Mouse (Mus musculus) midbrain, embryonic 16.5 days (tissue): ENCODE data around the gene Gm20388. TPM values are rescaled to one million over a fixed set of nuclear protein-coding genes. Genes with fewer than 3 reads are reported as not detected.

ENCODE experiments used
- ATAC-seq: fragments of 200-750 bp; cut with Nextera tagmentation; 2 replicates; pipeline ENCODE4 v1.8.0; 2017; ENCODE audit warnings: moderate TSS enrichment
- H3K27ac ChIP-seq: fragments of 300-500 bp; sonication (generic); 2 replicates; pipeline ENCODE4 v1.5.1; 2014; ENCODE audit warnings: mild to moderate bottlenecking, low read length, mixed read lengths
- H3K27me3 ChIP-seq: fragments of 300-500 bp; sonication (generic); 2 replicates; pipeline ENCODE4 v1.6.1; 2014; ENCODE audit warnings: low read depth, low read length, mixed read lengths; ENCODE audit not compliant: control insufficient read depth, insufficient read depth
- H3K36me3 ChIP-seq: fragments of 300-500 bp; sonication (generic); 2 replicates; pipeline ENCODE4 v1.6.1; 2014; ENCODE audit warnings: mild to moderate bottlenecking, low read length, moderate library complexity, mixed read lengths; ENCODE audit not compliant: control insufficient read depth, insufficient read depth
- H3K4me1 ChIP-seq: fragments of 300-500 bp; sonication (generic); 2 replicates; pipeline ENCODE4 v1.6.1; 2014; ENCODE audit warnings: mild to moderate bottlenecking, low read length, mixed read lengths; ENCODE audit not compliant: control insufficient read depth, insufficient read depth
- H3K4me2 ChIP-seq: fragments of 300-500 bp; sonication (generic); 2 replicates; pipeline ENCODE4 v1.6.1; 2014; ENCODE audit warnings: mild to moderate bottlenecking, low read length, mixed read lengths
- H3K4me3 ChIP-seq: fragments of 300-500 bp; sonication (generic); 2 replicates; pipeline ENCODE4 v1.5.1; 2014; ENCODE audit warnings: low read depth, mild to moderate bottlenecking, low read length, moderate library complexity, mixed read lengths
- H3K9ac ChIP-seq: fragments of 300-500 bp; sonication (generic); 2 replicates; pipeline ENCODE4 v1.6.1; 2014; ENCODE audit warnings: low read depth, low read length, mixed read lengths
- H3K9me3 ChIP-seq: fragments of 300-500 bp; sonication (generic); replicated peaks from 2 replicates; pipeline ENCODE4 v1.6.1; 2014; ENCODE audit warnings: mild to moderate bottlenecking, low read length, mixed read lengths; ENCODE audit not compliant: control insufficient read depth, poor library complexity, severe bottlenecking
- WGBS: fragments of 180-500 bp; shearing (Covaris S2); extraction: QIAGEN DNeasy Blood & Tissue Kit; methylation state at CpG from one replicate; pipeline ENCODE4 v1.1.7; 2014; 5-methylcytosine and 5-hydroxymethylcytosine counted together
- polyA plus RNA-seq: library from polyadenylated mRNA; unstranded; fragments of >200 nt; fragmentation: Nextera tagmentation; extraction: Ambion mirVana; gene quantifications from 2 replicates; pipeline ENCODE4 v1.2.1, GENCODE M21; 2015

Gene Gm20388
- polyA plus RNA-seq, 1 experiment from 2014 or later, result 7.5 TPM

DNA sequence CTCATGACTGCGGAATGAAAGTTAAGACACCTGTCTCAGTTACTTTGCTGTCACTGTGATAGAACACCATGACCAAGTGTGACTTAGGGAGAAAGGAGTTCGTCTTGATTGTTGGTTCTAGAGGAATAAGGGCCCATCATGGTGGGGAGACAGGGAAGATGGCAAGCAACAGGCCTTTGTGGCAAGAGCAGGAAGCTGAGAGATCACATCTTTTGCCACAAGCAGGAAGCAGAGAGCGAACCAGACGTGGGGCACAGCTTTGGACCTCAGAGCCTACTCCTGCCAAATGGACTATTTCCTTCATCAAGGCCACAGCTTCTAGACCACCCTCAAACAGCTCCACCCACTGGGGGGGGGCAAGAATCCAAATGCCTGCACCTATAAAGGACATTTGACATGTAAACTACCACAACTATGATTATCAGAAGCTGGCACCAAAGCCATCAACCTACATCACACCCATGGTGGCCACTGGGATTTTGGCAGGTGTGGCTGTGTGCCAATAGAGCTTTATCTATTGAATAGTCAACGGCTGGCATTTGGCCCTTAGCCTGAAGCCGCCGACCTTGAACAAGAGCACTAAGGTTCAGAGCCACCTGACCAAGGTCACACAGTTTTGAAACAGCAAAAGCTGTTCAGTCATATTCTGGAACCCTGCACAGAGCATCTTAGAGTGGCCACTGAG, 2854.3 kb downstream of the Gm20388 start:
- peaks cover 10% of the 10 kb centered on the region; the same call in 1 of the 2 replicates for H3K4me1 ChIP-seq
- no peak for ATAC-seq
- H3K27ac ChIP-seq, result no peak overlapping the region
- H3K36me3 ChIP-seq, result no peaks in the 10 kb centered on the region
- no peaks in the 10 kb centered on the region for H3K9me3 ChIP-seq
- H3K9ac ChIP-seq, result no peak overlapping the region
- 89% methylated on average over 7 of the region's 7 CpGs for WGBS
- no peak overlapping the region for H3K4me3 ChIP-seq
- no peaks in the 10 kb centered on the region for H3K27me3 ChIP-seq
- no peak overlapping the region for H3K4me2 ChIP-seq

DNA sequence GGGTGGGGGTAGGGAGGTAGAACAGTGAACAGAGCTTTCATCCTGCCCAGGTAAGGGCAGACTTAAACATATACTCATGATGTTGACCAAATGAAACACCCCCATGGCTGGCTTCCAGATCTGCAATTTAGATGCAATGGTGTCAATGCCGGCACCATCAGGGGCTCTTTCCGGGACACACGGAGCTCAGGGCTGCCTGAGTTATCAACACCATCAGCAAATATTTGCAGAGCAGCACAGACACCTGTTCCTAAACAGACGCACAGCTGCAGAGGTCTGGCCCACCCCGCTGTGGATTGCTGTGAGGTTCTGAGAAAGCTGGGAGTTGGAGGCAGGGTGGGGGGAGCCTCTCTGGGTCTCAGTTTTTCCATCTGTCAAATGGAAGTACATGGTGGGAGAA, 2855.5 kb downstream of the Gm20388 start:
- WGBS, result 60% methylated on average over 5 of the region's 5 CpGs
- Histone ChIP-seq H3K36me3 (no peaks in the 10 kb centered on the region), H3K4me3 (no peak overlapping the region), H3K4me2 (no peak overlapping the region), H3K27ac (no peak overlapping the region), H3K9me3 (no peaks in the 10 kb centered on the region), H3K4me1 (0 out of 2 replicates have a peak, but pooled peaks cover 5% of the 10 kb centered on the region), H3K27me3 (no peaks in the 10 kb centered on the region), H3K9ac (no peak overlapping the region)
- ATAC-seq, result no peak

DNA sequence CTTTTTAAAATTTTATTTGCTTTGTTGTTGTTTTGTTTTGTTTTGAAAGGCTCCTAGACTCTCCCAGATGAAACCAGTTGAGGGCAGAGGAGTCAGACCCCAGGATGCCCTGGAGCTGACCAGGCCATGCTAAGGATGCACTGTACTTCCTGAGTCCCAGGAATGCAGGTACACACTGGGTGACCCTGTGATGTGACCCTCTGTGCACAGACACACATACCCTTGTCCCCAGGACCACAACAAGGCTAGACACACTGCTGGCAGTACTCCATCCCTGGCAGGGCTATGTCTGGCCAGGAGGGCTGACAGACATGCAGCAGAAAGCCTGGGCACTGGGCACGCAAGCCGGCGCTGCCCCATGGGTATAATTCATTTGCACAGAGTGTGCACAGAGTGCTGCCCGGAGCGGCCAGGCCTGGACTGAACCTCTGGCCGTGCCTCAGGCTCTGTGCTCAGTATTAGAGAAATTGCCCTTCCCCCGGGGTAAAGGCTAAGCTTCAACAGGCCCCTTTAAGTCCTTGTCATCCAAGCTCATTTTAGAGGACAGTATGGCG, 2856.1 kb downstream of the Gm20388 start:
- ATAC-seq, result no peak
- H3K36me3 ChIP-seq, result no peaks in the 10 kb centered on the region
- H3K9me3 ChIP-seq, result no peaks in the 10 kb centered on the region
- WGBS, result 48% methylated on average over 8 of the region's 8 CpGs
- no peaks in the 10 kb centered on the region; the same call in 1 of the 2 replicates for H3K27me3 ChIP-seq
- no peak overlapping the region for H3K9ac ChIP-seq
- no peak overlapping the region for H3K27ac ChIP-seq
- no peak overlapping the region for H3K4me3 ChIP-seq
- H3K4me2 ChIP-seq, result no peak overlapping the region
- 0 out of 2 replicates have a peak, but pooled peaks cover 5% of the 10 kb centered on the region for H3K4me1 ChIP-seq

DNA sequence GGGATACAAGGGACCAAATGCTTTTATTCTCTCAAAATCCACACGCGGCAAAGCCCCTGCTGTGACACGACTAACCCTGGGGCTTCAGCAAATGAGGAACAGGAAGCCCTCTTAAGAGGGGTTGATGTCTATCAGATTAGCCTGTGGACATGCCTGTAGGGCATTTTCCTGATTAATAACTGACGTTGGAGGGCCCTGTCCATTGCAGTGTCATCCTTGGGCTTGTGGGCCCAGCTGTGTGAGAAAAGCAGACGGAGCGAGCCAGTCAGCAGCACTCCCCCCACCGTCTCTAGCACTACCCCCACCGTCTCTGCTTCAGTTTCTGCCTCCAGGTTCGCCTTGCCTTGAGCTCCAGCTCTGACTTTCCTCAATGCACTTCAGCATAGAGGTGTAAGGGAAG, 2856.6 kb downstream of the Gm20388 start:
- Histone ChIP-seq H3K36me3 (no peaks in the 10 kb centered on the region), H3K27ac (no peak overlapping the region), H3K9ac (no peak overlapping the region), H3K9me3 (no peaks in the 10 kb centered on the region), H3K4me2 (no peak overlapping the region), H3K4me1 (0 out of 2 replicates have a peak, but pooled peaks cover 5% of the 10 kb centered on the region), H3K4me3 (no peak overlapping the region), H3K27me3 (no peaks in the 10 kb centered on the region; the same call in 1 of the 2 replicates)
- ATAC-seq, result no peak
- 42% methylated on average over 9 of the region's 9 CpGs for WGBS

DNA sequence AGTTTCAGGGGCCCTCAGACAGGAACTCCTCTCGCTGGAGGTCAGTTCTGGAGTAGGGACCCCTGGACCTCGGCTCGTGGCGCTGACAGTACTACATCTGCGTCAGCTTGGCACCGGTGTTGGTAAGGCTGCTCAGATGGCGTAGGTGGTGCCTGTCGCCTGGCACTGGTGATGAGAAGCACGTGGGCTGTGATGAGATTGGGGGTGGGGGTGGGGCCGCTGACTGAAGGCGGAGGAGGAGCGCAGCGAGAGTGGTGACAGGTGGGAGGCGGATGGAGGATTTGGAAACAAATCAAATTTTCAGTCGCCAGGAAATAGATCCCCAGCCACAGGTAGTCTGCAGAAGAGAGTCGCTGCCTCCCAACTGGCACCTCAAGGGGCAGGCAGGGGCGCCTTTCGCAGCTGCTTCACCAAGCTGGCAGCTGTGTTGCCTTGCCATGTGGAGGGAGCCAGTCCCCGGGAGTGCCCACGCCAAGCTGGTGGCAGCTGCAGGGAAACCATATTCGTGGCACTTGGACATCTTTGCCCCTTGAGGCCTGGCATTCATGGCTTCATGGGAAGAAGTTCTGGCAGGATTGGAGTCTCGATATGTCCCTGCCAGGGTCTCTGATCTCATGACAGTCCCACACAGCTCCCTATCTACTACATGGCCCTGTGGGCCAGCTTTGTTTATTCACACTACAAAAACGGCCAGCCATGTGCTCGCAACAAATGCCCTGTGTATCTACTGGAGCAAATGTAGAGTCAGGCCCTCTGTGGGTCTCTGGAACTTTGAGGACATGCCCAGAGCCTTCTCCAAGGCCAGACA, 2858.8 kb downstream of the Gm20388 start:
- no peak overlapping the region; the same call in 1 of the 2 replicates for H3K9ac ChIP-seq
- ATAC-seq, result no peak
- H3K9me3 ChIP-seq, result no peaks in the 10 kb centered on the region
- H3K36me3 ChIP-seq, result no peaks in the 10 kb centered on the region
- H3K4me1 ChIP-seq, result 0 out of 2 replicates have a peak, but pooled peaks cover 5% of the 10 kb centered on the region
- no peak overlapping the region; the same call in 1 of the 2 replicates for H3K4me2 ChIP-seq
- H3K27me3 ChIP-seq, result no peaks in the 10 kb centered on the region; the same call in 1 of the 2 replicates
- 64% methylated on average over 24 of the region's 24 CpGs for WGBS
- no peak overlapping the region for H3K4me3 ChIP-seq
- no peak overlapping the region for H3K27ac ChIP-seq

DNA sequence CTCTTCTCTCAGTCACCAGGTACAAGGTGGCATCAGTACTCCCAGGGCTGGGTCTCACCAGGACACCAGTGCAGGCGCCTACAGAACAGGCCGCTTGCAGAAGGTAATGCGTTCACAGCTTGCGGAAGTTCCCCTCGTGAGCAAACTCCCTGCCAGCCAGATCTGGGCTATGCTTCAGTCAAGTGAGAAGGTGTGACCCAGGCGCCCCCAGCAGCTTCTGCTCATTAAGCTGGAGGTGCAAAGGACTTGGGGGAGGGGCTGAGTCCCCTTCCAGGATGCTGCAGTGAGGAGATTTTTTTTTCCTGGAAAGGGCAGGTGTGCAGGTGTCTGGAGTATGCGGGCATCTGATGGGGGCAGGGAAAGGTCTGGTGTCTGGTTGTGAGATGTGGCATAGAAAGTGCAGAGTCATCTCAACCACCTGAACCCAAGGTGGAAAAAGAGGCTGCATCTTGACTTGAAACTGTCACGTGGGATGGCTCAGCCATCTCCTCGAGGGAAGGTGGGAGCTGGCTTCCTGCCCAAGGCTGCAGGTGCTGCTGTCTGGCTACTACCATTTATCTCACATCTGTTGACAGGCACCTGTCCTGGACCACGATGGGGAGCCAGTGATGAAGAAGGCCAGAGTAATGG, 2861.9 kb downstream of the Gm20388 start:
- Histone ChIP-seq H3K4me3 (no peak overlapping the region), H3K27ac (no peak overlapping the region), H3K4me2 (no peak overlapping the region), H3K9ac (no peak overlapping the region), H3K4me1 (peaks cover 11% of the 10 kb centered on the region), H3K36me3 (no peaks in the 10 kb centered on the region), H3K9me3 (no peaks in the 10 kb centered on the region), H3K27me3 (no peaks in the 10 kb centered on the region; the same call in 1 of the 2 replicates)
- 51% methylated on average over 10 of the region's 10 CpGs for WGBS
- no peak for ATAC-seq

DNA sequence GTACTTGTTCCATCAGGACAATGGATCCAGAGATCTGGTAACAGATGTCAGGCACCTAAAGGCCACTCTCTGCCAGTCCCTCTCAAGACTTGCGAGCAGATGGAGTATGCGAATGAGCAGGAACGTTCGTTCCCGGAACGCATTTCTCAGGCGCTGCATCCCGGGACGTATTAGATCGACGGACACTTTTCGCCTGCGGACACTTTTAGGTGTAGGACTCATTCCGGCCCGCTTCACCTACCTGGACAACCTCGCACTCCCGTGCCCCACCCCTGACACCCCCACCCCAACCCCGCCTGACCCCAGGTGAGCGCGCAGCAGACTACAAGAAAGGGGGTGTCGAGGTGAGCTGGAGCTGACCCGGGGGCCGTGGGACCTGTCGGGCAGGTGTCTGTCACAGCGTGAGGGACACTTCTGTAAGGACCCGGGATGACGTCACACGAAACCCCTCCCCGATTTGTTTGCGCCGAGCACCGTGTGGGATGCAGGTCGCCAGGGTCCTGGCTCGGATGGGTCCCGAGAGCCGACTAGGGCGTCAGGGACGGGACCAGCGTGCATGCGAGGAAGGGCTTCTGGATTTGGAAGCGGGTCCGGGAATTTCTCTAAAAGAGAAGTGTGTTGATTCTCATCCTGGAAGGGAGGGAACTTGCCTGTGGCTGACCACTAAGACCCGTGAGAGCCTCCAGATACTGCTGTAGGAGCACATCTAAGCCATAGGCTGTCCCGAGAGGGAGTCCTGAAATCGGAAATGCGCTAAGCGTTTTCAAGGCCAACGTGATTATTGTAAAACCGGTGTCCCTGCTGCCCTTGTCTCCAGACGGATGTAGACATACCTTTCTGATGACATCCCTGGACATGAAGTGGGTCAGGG, 2864.9 kb downstream of the Gm20388 start, which contains the start of gene Acsf3:
Gene Acsf3, plus strand, starts transcription at position 202 of the 871 bp plus-strand sequence.
- H3K4me1 ChIP-seq, result peaks cover 11% of the 10 kb centered on the region
- WGBS, result 1% methylated on average over 50 of the region's 50 CpGs
- peak within 1 kb of the TSS; percentile 92 for H3K4me2 ChIP-seq
- H3K9ac ChIP-seq, result peak within 1 kb of the TSS; percentile 85
- H3K36me3 ChIP-seq, result no peaks in the 10 kb centered on the region
- peak within 1 kb of the TSS; percentile 61 for H3K27ac ChIP-seq
- no peaks in the 10 kb centered on the region for H3K9me3 ChIP-seq
- H3K4me3 ChIP-seq, result peak within 1 kb of the TSS; percentile 69
- ATAC-seq, result peak; percentile 86
- no peaks in the 10 kb centered on the region; the same call in 1 of the 2 replicates for H3K27me3 ChIP-seq

DNA sequence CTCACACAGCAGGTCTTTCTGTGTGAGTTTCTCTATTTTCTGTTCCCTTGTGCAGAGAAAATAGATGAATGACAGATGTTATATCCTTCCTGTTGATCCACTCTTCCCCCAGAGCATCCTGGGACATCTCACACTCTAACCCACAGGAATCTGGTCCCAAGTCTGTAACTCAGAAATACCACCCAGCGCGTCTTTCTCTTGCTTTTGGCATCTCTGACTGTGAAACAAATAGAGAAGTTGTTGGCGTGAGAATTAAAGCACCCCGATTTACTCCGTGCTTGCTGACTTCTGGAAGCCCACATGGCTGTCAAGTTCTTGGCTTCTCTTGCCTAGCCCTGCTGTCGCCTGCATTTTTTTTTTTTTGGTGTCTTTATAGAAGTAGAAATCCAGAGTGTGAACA, 2867.1 kb downstream of the Gm20388 start:
- no peak overlapping the region for H3K27ac ChIP-seq
- no peaks in the 10 kb centered on the region for H3K9me3 ChIP-seq
- H3K4me1 ChIP-seq, result peaks cover 11% of the 10 kb centered on the region
- no peak overlapping the region for H3K9ac ChIP-seq
- ATAC-seq, result no peak
- H3K4me2 ChIP-seq, result no peak overlapping the region
- H3K4me3 ChIP-seq, result no peak overlapping the region
- H3K36me3 ChIP-seq, result peaks cover 5% of the 10 kb centered on the region; the same call in 1 of the 2 replicates
- H3K27me3 ChIP-seq, result no peaks in the 10 kb centered on the region
- 92% methylated on average over 6 of the region's 6 CpGs for WGBS
